Mouse (Mus musculus) cerebellum, postnatal 36 days (tissue): Measurements from ENCODE around the gene Rrbp1.

ENCODE experiments used
- DNase-seq, 2 experiments: peaks; one replicate each; pipeline ENCODE4 v3.0.0; 2021 to 2022; ENCODE audit warnings: mixed read lengths in 2 of 2

The Rrbp1 gene

DNA sequence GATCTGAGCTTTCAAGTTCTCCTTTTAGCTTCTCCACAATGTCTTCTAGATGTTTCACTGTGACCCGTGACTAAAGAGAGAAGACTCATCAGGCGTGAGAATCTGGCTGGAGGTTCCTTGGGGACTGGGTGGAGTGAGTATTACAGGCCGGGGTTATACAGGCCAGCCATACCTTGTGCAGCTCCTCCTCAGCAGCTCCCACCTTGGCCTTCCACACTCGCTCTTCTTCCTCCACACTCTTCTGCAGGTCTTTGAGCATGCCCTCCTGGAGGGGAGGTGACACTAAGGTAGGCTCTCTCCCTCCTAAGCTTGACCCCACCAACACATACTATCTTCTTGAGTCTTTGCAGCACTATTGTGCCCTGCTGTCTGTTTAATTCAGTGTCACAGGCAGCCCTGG is 57.1 kb downstream of the Rrbp1 start:
- no peak for DNase-seq

DNA sequence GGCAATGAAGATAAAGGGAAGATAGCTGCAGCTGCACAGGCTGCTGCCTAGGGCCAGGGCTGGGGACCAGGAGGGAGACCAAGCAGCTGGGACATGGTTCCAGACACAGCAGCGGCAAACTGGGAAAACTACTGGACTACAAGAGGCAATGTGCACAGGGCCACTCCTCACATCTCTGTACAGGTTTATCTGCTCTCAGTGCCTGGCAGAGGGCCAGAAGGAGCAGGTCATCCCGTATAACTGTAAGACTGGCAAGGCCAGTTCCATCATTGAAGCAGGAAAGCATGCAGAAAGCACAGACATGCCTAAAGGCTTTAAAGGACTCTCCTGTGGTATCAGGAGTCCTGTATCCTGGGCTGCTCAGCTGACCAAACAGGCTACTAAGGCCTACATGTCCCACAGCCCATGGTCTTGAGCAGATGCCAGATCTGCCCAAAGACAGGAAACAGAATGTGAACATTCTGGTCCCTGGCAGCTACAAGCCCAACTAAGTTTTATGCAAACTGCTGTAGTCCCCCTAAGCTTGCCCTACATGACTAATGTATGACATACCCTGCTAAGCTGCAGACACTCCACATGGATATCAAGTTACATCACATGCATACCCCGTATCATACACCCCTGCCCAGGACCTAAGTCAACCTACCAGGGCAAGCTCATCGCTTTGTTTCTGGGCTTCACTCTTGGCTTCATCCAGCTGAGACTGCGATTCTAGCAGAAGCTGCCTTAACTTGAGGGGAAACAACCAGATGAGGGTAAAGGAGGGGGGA is 59.3 kb downstream of the Rrbp1 start:
- peak in 1 of 2 experiments; percentile 25 for DNase-seq

DNA sequence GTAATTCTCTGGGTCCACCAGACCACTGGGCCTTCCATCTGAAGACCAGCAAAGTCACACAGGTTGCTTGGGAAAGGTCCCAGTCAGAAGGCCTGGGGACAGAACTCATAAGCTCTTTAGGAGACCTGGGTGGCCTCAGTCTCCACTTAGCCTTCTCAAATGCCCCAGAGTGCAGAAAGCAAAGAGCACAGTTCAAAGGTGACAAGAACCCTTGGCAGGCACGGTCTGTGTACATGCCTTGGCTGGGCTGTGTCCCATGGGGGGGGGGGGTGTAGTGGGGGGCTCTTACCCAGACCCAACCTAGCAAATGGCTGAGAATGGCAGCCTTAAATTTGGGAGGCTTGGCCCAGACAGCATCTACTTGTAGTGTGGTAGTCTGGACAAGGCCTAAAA is 60.0 kb downstream of the Rrbp1 start:
- DNase-seq, result no peak

DNA sequence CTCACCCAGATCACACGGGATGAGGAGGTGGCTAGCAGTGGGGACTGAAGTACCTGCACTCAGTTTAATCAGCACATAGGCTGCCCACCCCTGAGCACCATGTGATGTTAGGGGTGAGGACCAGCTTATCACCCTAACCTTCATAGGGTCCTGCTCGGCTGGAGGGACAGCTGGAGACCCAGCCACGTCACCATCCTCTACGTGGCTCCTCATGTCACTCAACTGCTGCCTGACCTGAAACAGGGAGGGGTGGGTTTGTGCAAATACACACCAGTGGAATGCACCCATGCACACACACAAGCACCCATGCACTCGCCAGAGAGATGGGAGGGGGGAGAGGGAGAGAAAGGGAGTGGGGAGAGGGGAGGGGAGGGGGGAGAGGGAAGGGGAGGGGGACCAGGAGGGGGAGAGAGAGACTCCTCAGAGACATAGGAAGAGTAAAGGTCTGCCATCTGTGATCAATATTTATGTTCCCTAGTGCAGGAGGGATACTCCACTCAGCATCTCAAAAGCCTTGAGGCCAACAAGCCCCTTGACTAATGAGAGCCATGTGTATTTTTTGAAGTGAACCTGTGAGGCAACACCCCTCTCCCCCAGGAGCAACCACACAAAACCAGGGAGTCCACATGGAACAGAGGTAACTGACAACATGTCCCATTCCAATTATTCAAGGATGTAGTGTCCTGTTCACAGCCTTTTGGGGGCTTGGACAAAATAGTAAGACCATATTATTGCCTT is 60.6 kb downstream of the Rrbp1 start:
- no peak for DNase-seq

DNA sequence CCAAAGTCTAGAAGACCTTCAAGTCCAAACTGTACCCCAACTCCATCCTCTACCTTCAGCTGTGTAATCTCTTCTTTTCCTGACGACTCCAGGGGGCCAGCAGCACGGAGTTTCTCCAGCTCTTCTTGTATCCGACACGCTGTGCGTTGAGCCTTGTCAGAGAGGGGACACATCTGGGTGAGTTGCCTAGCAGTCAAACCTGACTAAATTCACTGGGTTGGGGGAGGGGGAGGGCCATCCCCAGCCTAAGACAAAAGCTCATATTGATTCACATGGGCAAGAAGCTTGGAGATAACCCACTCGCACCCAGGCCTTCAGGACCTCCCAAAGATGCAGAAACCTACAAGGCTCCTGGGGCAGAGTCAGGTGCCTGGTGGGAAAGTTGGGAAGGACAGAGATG is 61.8 kb downstream of the Rrbp1 start:
- DNase-seq, result no peak

DNA sequence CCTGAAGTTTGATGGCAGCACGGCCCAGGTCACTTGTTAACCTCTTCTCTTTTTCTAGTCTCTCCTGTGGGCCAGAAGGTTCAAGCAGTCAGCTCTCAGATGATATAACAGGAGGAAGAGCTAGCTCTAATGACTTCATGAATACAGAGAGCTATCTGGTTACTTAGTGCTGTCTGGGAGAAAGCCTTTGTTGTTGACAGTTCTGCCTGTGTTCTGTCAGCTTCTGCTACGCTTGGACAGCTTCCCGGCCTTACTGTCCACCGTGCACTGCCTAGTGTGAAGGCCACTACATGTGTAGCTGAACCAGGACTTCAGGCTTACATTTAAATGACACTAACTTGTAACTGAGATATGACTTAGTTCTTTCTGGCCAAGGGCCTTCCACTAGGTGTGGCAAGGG is 62.6 kb downstream of the Rrbp1 start:
- no peak for DNase-seq

DNA sequence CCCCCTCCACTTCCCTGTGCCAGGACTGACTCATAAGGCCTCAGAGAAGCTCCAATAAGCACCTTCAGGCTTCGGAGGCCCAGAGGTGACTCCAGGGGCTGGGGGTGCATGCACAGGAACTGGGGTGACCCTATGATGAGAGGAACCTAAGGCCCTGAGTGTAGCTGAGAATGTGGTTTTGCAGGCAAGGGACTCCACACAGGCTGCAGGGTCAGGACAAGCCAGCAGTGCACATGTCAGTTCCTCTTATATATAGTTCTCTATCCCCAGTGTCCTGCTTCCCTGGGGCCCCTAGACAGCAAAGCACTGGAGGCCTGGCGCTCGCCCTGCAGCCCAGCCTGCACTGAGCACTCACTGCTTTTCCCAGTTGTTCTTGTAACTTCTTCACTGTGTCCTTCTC is 63.1 kb downstream of the Rrbp1 start:
- no peak for DNase-seq

DNA sequence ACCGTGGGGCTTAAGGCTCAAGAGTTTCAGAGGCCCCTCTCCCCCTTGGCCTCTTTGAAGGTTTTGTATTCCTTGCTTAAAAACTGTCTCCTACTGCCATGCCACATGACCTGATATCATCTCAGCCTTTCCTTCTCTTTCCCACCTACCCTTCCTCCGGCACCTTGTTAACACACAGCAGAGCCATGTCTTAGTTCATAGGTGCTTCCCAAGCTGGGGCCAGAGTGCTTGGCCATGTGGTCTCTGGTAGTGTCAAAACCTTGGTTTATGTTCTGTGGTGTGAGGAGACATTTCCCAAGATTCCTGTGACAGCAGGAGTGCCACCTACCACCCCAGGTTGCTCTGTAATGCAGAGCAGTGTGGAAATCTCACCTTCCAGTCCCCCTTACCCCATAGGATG is 64.7 kb downstream of the Rrbp1 start:
- DNase-seq, result no peak

DNA sequence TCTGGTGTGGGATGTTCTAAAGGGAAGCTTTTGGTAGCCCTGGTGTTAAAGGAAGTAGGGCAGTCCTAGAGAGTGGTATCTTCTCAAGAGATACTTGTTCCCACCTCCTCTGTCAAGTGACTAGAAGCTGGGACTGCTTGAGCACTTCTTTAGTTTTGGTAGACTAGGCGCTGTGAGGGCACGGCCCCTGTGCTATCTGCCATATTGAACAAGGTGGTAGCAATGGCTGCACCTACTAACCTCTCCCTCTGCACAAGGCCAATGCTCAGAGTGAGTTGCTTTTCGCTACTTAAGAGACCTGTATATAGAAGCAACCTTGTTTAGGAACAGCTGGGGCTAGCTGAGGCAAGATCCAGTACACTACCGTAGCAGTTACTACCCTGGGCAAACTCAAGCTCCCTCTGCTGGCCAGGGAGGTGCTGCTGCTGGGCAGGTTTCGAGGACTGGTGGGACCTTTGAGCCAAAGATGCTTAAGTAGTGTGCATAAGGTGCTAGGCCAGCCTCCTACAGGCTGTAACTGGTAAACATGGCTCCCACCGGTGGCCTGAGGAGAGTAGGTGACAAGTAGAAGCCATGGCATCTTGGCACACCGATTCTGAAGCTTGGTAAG is 65.5 kb downstream of the Rrbp1 start:
- no peak for DNase-seq

DNA sequence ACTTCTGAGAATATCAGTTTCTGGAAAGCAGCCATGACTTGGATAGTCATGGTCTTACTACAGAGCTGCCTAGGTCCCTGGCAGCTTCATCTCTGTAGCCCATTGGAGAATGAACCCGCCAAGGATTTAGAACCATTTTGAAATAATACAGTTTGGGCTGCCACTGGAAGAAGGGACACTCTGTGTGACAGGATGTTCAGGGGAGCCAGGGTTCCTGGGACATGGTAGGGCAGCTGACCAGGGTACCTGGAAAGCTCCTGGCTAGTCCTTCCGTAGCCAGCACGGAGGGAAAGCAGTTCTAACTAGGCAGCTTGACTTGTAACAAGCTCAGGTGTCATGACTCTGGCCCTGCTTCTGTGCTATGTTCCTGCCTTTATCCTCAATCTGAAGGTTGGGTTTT is 66.3 kb downstream of the Rrbp1 start:
- no peak for DNase-seq

DNA sequence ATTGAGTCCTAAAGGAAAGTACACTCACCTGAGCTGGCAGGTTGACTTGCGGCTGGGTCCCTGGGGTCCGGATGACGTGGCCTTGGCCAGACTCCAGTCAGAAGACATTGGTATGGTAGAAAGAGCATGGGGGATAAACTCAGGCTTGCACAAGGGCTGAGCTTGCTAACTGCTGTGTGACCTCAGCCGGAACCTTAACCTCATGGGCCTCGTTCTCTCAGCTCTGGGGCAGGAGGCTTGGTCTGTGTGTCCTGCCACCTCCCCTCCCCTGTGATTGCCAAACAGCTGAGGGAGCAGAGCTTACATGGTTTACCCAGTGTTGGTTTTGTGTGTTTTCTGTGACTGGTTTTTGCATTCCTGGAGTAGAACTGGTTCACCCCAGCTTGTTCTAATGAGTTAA is 70.7 kb downstream of the Rrbp1 start:
- DNase-seq, result no peak

DNA sequence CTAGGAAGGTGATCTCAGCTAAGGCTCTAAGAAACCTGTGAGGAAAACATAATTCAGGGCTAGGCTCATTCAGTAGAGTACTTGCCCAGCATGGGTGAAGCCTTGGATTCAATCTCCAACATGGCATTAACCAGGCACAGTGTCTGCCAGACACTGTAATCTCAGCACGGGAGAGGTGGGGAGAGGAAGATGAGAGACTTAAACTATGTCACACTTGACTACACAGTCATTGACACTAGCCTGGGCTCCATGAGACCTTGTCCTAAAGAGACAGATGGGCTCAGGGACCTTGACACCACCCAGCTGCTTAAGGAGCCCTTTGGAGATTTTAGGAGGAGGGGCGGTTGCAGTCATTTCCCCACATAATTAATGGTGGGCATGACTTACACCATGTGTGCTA is 73.2 kb downstream of the Rrbp1 start:
- DNase-seq, result no peak

DNA sequence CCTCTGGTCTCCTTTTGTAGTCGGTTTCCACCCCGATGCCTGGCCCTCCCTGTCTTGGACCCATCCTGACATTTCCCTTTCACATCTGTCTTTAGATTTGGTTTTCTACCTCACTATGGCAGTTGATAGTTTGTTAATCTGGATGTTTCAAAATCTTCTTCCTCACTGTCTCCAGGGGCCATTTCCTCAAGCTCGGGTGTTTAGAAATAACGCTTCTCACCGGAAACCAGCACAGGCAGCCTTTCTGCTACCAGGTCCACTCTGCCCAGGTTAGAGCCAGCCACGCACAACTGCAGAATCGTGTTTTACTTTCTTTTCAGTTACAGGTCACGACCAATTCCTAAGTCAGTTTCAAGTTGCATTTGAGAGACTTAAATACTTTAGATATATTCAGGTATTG is 76.6 kb downstream of the Rrbp1 start:
- no peak for DNase-seq

DNA sequence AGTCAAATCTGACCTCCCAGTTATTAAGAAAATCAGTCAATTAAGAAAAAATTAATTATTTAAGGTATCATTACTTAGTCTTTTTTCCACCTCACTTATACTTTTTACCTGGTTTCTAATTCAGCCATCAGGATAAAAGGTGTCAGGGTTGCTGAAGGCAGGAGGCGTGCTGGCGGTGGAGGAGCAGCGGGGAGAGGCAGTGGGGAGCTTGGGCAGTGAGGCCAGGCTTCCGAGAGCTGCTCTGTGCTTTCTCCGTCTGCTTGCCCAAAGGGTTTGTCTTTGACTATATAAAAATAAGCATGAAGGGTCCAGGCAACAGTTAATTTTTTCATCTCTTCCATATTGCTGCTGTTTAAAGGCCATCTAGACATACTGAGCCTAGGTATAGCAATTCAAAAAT is 77.5 kb downstream of the Rrbp1 start:
- DNase-seq, result no peak

DNA sequence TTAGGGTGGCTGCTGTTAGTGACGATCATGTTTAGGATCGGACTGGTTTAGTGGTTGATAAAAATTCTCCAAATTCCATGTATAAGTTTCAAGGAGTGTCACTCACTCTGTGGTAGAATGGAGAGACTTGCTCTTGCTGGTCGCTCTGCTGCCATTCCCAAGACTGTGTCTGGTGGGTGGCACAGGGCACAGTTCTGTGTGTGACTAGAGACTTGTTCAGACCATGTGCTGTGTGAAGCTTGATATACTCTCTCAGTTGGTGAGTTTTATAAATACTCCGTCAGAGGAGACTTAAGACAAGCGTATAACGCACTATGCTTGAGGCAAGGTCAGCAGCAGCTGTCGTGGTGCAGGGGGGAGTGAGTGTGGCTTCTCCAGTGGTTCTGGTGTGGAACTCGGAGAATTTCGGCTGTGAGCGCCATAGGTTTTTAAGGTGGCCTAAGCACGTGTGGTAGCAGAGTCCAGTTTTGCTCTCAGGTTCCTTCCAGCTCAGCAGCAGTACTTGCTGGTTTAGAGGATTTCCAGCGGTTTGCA is 78.7 kb downstream of the Rrbp1 start:
- no peak for DNase-seq

DNA sequence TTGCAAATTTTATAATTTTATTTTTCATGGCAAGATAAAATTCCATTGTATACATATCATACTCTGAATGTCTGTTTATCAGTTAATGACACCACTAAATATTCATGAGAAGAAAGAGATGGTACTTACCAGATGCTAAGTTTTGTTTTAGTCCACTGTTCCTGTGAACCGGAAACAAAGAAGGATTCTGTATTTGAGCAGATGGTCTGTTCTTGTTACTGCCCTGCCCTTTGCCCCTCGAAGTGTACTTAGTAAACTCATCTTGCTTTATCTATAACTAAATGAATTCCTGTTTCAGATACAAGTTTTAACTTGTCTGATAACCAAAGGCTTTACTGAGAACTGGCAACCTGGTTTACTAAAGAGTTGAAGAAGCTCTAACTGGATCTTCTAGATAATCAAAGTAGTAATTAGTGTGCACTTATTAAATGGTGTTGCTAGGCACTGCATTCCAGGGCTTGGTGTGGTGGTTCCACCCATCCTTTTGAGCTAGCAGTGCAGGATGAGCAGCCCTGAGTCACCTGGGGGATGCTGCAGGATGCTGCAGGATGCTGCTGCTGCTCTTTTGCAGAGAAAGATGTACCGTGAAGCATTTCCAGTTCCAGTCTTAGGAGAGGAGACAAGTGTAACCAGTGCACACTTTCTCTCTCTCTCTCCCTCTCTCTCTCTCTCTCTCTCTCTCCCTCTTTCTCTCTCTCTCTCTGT is 81.3 kb downstream of the Rrbp1 start:
- DNase-seq, result no peak

DNA sequence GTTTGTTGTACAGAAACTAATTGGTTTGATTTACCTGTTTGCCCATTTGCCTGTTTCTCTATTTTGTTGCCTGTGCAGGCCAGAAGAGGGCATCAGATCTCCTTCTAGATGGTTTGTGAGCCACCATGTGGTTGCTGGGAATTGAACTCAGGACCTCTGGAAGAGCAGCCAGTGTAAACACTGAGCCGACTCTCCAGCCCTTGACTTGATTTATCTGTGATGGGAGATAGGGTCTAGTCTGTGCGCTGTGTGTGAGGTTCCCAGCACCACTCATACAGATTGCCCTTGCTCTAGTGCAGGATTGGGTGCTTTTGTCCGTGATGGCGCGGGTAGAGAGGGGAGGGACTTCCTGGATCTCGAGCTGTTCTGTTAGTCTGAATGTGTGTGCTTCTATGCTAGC is 85.2 kb downstream of the Rrbp1 start:
- DNase-seq, result no peak

DNA sequence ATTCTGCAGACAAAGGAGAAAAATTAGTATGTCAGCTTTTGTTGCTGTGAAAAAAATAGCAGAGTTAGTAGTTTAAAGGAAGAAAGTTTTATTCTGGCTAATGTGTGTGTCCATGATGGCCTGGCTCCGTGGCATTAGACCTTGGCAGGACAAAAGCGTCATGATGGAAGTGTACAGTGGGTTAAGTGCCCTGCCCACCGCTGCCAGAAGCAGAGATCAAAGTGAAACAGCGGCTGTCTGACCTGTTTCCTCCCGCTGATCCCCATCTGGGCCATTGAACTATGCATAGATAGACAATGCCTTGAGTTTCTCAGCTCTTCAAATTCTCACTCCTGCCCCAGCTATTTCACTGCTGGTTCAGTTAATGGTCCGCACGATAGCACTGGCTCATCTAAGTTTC is 87.0 kb downstream of the Rrbp1 start:
- DNase-seq, result no peak

DNA sequence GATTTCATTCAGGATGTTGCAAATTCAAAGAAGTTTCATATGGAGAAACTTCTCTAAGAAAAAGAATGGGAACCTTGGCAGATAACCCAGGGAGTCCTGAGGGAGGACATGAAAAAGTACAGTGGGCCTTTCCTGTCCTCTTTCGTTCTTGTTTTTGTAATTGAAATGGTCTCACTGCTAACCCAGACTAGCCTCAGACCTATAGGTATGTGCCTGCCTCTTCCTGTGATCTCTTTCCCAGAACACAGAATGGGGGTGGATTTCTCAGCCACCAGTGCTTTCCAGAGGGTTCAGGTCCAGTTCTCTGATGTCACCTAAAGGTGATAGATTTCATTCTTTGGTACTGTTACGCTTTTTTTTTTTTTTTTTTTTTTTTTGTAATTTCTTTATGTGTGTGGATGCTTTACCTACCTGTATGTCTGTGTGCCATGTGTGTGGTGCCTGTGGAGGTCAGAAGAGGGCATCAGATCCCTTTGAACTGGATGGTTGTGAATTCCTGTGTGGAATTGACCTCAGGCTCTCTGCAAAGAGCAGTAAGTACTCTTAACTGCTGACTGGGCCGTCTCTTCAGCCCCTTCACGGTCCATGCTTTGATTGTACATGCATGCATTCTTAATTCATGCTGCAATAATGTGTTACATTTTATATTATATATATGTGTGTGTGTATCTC is 92.1 kb downstream of the Rrbp1 start:
- DNase-seq, result no peak

DNA sequence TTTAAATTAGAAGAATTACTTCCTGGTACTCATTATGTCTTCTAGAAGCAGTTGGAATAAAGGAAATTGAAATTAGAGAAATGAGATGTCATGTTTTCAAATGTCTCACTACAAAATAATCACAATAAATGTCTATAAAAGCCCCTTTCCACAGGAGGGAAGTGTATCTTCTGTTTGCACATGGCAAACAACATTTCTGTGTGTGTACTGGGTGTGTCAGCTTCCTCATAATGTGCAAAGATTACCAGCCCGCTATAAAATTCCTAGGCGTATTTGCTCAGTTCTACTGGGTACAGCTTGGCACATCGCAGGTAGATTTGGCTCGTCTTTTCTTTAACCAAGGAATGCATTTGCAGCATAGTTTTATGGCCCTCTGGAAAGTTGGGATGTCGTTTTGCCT is 93.4 kb downstream of the Rrbp1 start:
- no peak for DNase-seq

DNA sequence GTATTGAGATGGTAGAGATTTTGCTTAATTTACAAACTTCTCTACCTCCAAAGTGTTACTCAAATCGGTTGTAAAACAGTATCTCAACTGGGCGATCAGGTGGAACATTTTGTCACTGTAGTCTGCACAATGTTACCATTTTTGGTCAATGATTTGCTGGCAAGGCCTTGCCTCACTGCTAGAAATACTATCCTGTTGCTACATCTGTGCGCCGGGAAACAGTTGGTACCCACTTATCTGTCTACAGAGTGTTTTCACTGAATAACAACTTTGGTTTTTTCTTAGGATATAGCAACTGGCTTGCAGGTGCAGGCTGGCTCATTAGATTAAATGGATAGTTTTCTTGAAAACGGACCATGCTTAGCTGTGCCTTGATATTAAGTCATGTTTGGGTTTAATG is 94.8 kb downstream of the Rrbp1 start:
- DNase-seq, result no peak

DNA sequence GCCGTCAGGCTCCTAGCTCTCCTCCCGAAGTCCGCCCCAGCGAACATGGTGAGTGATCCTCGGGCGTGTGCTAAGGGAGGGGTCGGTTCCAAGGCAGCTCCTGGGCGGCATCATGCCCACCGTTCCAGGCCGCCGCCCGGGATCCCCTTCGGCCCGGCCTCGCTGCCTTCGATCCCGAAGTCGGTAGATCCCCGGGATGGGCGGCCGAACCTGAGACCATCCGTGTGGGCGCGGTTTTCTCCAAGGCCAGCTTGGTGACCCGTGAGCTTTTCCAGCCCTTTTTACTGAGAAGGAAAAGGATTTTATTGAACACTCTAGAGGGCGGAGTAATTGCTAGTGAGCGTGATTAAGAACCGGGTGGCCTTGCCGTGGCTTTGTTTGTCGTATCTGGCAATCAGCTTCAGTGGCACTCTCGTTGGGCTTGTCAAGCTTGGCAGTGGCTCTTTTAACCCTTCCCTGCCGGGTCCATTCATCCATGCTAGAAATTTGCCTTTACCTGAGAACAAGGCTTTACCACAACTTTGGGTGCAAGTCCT is 95.4 kb downstream of the Rrbp1 start:
- DNase-seq, result peak; percentile 45 to 60
